In genomic region chr2:148532051-148532450, GRCm38 (mm10) we compare ENCODE assay signal across 22 mouse cellular contexts.
A peak's percentile ranks its signal among the peaks of the same experiment; 100 is the strongest.
DNase-seq lines count a peak whose midpoint lies in the region; ATAC-seq lines count a peak whose summit lies in the region.
"Had no signal": no experiment of that assay in that cellular context is flagged by ENCODE, and none has a peak within 500 bp of the region (broad histone marks: within the 10 kb centered on the region; RNA-seq: fewer than 3 reads in every experiment).

No protein-coding gene starts in this region.

- no peak overlapping the region for H3K4me3 ChIP-seq in hindbrain, embryonic 10.5 days
- H3K4me3 ChIP-seq in hindbrain, embryonic 14.5 days (replicated peaks; ENCODE audit: low read length), result no peak overlapping the region
- H3K4me3 ChIP-seq in embryonic facial prominence, embryonic 10.5 days, result no peak overlapping the region
- H3K4me3 ChIP-seq: forebrain, embryonic 10.5 days; hindbrain, embryonic 15.5 days; limb, embryonic 13.5 days; liver, embryonic 12.5 days; midbrain, embryonic 15.5 days; neural tube, embryonic 12.5 days had no signal

- H3K36me3 ChIP-seq in hindbrain, embryonic 10.5 days, result no peaks in the 10 kb centered on the region
- no peaks in the 10 kb centered on the region for H3K36me3 ChIP-seq in hindbrain, embryonic 14.5 days (replicated peaks; ENCODE audit: control insufficient read depth, insufficient read depth)
- H3K36me3 ChIP-seq in embryonic facial prominence, embryonic 10.5 days (replicated peaks), result no peaks in the 10 kb centered on the region
- H3K36me3 ChIP-seq: forebrain, embryonic 10.5 days; hindbrain, embryonic 15.5 days; limb, embryonic 13.5 days; liver, embryonic 12.5 days; midbrain, embryonic 15.5 days; neural tube, embryonic 12.5 days had no signal

- peak overlapping the region; percentile 50; the same call in 1 of the 2 replicates for H3K27ac ChIP-seq in hindbrain, embryonic 10.5 days
- H3K27ac ChIP-seq in hindbrain, embryonic 14.5 days, result no peak overlapping the region
- H3K27ac ChIP-seq in embryonic facial prominence, embryonic 10.5 days (replicated peaks), result peak overlapping the region; percentile 66
- H3K27ac ChIP-seq: forebrain, embryonic 10.5 days; hindbrain, embryonic 15.5 days; limb, embryonic 13.5 days; liver, embryonic 12.5 days; midbrain, embryonic 15.5 days; neural tube, embryonic 12.5 days had no signal

- no peaks in the 10 kb centered on the region for H3K27me3 ChIP-seq in hindbrain, embryonic 10.5 days (ENCODE audit: insufficient read depth, poor library complexity, severe bottlenecking)
- no peaks in the 10 kb centered on the region for H3K27me3 ChIP-seq in hindbrain, embryonic 14.5 days (ENCODE audit: control insufficient read depth, insufficient read depth, low read length)
- H3K27me3 ChIP-seq in embryonic facial prominence, embryonic 10.5 days (replicated peaks; ENCODE audit: low read depth, poor library complexity, severe bottlenecking), result no peaks in the 10 kb centered on the region
- H3K27me3 ChIP-seq: hindbrain, embryonic 15.5 days; limb, embryonic 13.5 days; liver, embryonic 12.5 days; midbrain, embryonic 15.5 days; neural tube, embryonic 12.5 days had no signal

- no peak for ATAC-seq in hindbrain, embryonic 14.5 days (ENCODE audit: low FRiP score)
- ATAC-seq: forebrain, embryonic 16.5 days; liver, embryonic 12.5 days; midbrain, embryonic 15.5 days had no signal

- H3K4me1 ChIP-seq in hindbrain, embryonic 10.5 days (replicated peaks), result peaks cover 25% of the 10 kb centered on the region
- no peaks in the 10 kb centered on the region for H3K4me1 ChIP-seq in hindbrain, embryonic 14.5 days (replicated peaks; ENCODE audit: control insufficient read depth, insufficient read depth, low read length)
- peaks cover 37% of the 10 kb centered on the region for H3K4me1 ChIP-seq in embryonic facial prominence, embryonic 10.5 days
- H3K4me1 ChIP-seq: hindbrain, embryonic 15.5 days; midbrain, embryonic 15.5 days; neural tube, embryonic 12.5 days had no signal

- no peak overlapping the region for H3K4me2 ChIP-seq in hindbrain, embryonic 14.5 days (replicated peaks)
- H3K4me2 ChIP-seq: hindbrain, embryonic 15.5 days; limb, embryonic 13.5 days; liver, embryonic 12.5 days; lung, embryonic 14.5 days; midbrain, embryonic 15.5 days; neural tube, embryonic 12.5 days had no signal

- no peaks in the 10 kb centered on the region for H3K9me3 ChIP-seq in hindbrain, embryonic 10.5 days
- no peaks in the 10 kb centered on the region for H3K9me3 ChIP-seq in hindbrain, embryonic 14.5 days (ENCODE audit: control insufficient read depth, low read length)
- no peaks in the 10 kb centered on the region for H3K9me3 ChIP-seq in embryonic facial prominence, embryonic 10.5 days
- H3K9me3 ChIP-seq: forebrain, embryonic 10.5 days; hindbrain, embryonic 15.5 days; limb, embryonic 13.5 days; liver, embryonic 12.5 days; midbrain, embryonic 15.5 days; neural tube, embryonic 12.5 days had no signal

- 68% methylated on average over 4 of the region's 4 CpGs for WGBS in hindbrain, embryonic 10.5 days
- WGBS in hindbrain, embryonic 14.5 days, result 67% methylated on average over 4 of the region's 4 CpGs
- 60% methylated on average over 4 of the region's 4 CpGs for WGBS in embryonic facial prominence, embryonic 10.5 days

- no peak for DNase-seq in hindbrain, embryonic 10.5 days (ENCODE audit: low spot score)
- no peak for DNase-seq in hindbrain, embryonic 14.5 days (ENCODE audit: low spot score)
- peak; percentile 4 for DNase-seq in ZHBTc4 (ENCODE audit: low read depth, low spot score)
- DNase-seq in embryonic facial prominence, embryonic 10.5 days (ENCODE audit: low spot score), result no peak
- DNase-seq in lung, postnatal 4 days, result peak; percentile 35 to 48
- no peak for DNase-seq in right cerebral cortex, postnatal 36 days (ENCODE audit: low spot score in 2 of 2)
- DNase-seq in cerebellum, postnatal 25 days, result no peak
- DNase-seq: adrenal gland, postnatal 14 days; cerebellum, adult 9-10 months; gastrocnemius, postnatal 25 days; heart, postnatal 36 days; kidney, postnatal 25 days; lung, embryonic 14.5 days; right cerebral cortex, postnatal 4 days; thymus, postnatal 14 days had no signal

- H3K9ac ChIP-seq in hindbrain, embryonic 14.5 days, result no peak overlapping the region
- H3K9ac ChIP-seq: hindbrain, embryonic 15.5 days; limb, embryonic 13.5 days; liver, embryonic 12.5 days; lung, embryonic 14.5 days; midbrain, embryonic 15.5 days; neural tube, embryonic 12.5 days had no signal

Comparison
In these comparisons a context has a peak if more than half of its experiments do, and no peak if none do; other contexts are left out.
1. DNase-seq: peak in ZHBTc4 (single experiment) and lung, postnatal 4 days (2 of 2); none in hindbrain, embryonic 10.5 days (single experiment), hindbrain, embryonic 14.5 days (single experiment), embryonic facial prominence, embryonic 10.5 days (single experiment), right cerebral cortex, postnatal 36 days (0 of 2) and cerebellum, postnatal 25 days (0 of 2).